Mouse (Mus musculus): ENCODE data around the gene Defb26.

Defb26 gene

DNA sequence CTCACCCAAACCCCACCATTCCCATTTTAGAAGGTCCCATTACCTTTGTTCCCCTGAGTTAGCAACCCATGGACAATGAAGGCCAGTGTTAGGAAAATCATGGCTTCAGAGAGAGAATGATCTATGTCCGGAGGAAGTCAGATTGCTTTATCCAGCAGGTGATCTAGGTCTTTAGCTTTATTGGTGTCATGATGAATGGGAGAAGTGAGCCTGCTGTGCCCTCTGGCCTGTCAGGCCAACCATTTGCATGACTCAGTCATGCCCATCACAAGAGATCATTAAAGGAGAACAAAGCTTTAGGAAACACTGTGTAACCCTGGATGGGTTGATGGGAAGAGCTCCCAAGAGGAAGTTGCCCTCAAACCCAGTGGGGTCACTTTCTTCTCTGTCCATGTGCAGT, at the start of gene Defb26:
Defb26 (minus strand) TSS at position 101 of the 400 bp plus-strand sequence.
- DNase-seq (ENCODE audit: low read depth): no peak

DNA sequence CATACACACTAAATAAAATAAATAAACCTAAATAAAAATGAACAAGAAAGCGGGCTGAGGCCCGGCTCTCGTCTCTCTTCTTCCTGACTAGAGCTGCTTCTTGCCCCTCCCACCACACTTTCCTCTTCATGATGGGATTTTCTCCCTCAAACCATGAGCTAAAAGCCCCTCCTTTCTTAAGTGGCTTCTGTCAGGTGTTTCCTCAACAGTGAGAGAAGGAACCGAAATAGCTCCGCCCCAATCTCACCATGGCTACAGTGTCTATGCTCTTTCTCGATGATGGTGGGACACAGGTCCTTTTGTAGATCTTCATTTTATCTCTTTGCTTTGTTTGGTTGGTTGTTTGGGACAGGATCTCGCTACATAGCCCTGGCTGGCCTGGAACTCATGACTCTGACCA, 45.2 kb upstream of the Defb26 start:
- no peak for DNase-seq (ENCODE audit: low read depth)

DNA sequence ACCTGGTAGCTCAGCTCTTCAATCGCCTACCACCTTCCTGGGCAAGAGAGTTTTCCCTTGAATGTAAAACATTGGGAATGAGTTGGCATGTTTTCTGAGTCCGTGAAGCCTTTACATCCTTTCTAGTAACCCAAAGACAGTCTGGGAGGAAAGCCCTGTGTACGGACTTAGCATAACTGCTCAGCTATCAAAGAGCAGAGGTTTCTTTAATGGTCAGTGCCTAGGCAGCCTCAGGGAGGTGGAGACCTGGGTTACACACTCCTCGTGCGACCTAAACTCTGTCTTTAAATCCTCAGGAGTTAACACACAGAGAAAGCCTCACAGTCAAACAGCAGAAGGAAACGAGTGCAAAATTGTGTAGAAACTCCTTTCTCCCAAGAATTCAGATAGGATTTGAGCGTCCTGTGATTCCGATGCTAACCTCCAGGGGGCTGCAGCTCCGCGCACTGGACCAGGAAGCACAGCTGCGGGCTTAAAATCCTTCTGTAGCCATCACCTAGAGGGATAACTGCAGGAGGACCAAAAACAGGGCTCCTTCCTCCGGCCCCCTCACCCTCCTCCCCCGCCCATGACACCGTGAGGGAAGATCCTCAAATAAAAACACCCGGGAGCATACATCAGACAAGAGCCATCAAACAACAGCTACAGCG, 42.4 kb upstream of the Defb26 start:
- no peak for DNase-seq (ENCODE audit: low read depth)

DNA sequence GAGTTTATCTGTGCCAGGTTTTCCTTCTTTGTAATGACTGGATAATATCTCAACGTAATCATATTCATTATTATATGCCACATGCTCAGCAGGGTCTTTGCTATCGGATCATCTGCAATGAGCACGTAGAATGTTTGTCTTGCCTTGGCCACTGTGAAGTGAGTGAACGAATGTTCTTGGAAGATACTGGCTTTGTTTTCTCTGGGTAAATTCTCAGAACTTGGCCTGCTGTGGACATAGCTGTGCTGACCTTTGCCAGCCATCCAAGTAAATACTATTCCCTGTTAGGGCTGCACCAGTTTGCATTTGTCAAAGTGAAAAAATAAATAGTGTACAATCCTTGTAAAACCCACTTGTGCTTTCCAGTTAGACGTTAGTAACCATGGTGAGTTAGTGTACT, 36.6 kb upstream of the Defb26 start:
- no peak for DNase-seq (ENCODE audit: low read depth)

GRCm38 (mm10) chr2:152544691-152545090, 33.2 kb upstream of the Defb26 start:
- DNase-seq (ENCODE audit: low read depth): no peak

DNA sequence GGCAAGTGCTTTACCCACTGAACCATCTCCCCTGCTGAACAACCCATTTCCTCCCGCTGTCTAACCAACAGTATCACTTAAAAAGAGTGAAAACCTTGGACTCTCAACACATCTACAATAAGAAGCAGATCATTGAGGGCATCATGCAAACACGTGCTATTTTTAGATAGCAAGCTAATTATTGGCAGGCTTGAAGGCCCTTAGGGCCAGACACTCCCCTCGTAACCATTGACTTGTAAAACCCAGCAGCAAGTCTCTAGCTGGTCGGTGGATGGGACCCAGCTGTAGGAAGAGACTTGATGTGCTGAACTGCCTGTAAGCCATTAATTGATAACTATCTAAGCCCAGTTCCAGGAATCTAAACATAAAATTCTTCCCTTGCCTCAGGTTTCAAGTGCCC, 32.0 kb upstream of the Defb26 start:
- DNase-seq (ENCODE audit: low read depth): no peak

DNA sequence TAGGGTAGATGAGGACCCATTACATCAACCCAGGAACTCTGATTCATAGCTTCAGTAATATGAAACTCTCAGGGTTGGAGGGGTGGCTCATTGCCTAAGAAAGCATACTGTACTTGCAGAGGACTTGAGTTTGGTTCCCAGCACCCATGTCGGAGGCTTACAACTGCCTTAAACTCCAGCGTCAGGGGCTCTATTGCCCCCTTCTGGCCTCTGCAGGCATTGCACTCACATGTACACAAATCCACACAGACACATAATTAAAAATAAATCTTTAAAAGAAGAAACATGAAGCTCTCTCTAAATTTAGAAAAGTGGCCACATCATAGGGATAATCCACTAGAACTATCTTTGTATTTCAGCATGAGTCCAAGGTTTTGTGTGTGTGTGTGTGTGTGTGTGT, 31.4 kb upstream of the Defb26 start:
- no peak for DNase-seq (ENCODE audit: low read depth)

GRCm38 (mm10) chr2:152541979-152542378, 30.5 kb upstream of the Defb26 start:
- no peak for DNase-seq (ENCODE audit: low read depth)

GRCm38 (mm10) chr2:152539944-152540710, 28.6 kb upstream of the Defb26 start, which contains the start of gene Defb29:
Gene Defb29 (minus strand): TSS chr2:152540098.
- no peak for DNase-seq (ENCODE audit: low read depth)

DNA sequence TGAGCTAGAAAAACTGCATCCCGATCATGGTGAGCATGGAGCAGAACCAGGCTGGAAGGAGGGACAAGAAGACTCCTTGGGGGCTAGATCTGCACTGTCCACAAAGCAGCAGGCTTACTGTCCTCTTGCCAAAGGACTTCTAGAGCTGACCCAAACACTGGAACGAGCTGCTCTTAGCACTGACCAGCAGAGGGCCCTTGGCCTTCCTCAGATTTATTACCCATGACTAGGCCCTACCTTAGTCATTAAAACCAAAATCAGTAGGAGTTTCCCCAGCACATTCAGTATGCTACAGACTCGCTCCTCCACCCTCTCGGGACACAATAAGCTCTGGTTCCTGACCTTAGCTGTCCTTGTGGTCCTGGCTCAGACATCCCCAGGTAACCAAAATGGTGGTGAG, 6.5 kb upstream of the Defb26 start, which contains the start of gene Defb28:
Defb28 (plus strand) TSS at position 275 of the 400 bp plus-strand sequence.
- no peak for DNase-seq (ENCODE audit: low read depth)

DNA sequence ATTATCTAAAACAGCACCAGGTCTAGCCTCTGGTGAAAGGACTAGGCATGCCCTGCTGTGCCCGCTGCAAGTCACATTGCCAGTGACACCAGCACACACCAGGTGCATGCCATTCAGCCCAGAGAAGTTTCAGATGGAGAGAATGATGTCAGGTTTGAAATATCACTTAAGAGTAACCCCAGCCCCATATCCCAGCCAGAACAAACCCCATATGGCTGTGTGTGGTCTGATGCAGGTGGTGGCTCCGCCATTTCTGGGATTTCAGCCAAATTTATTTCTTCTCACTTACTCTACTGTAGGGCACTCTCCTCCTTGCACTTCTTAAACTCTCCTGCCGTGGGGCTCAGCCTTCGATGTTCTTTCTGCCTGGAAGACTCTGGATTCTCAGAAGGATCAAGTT, 4.6 kb upstream of the Defb26 start:
- DNase-seq (ENCODE audit: low read depth): no peak

DNA sequence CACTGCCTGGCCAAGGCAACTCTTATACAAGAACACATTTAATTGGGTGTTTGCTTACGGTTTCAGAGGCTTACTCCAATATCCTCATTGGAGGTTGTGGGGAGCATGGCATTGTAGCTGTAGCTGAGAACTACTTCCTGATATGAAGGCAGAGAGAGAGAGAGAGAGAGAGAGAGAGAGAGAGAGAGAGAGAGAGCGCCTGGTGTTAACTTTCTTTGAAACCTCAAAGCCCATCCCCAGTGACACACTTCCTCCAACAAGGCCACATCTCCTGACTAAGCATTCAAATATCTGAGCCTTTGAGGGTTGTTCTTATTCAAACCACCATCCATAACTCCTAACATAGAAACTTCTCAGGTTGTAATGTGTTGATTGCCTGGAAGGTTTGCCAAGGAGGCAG, 7.5 kb downstream of the Defb26 start:
- no peak for DNase-seq (ENCODE audit: low read depth)

DNA sequence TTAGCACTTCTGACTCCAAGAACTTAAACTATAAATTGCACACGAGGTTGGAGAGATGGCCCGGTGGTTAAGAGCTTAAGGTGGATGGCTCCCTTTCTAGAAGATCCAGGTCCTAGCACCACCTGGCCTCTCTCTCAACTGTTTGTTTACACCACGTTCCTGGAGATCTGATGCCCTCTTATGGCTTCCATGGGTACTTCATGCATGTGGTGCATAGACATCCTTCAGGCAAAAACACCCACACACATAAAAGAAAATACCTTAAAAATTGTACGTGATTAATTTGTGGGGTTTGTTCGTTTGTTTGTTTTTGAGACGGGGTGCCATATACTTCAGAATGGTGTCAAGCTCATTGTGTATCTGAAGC, 10.6 kb downstream of the Defb26 start:
- no peak for DNase-seq (ENCODE audit: low read depth)

- DNase-seq (ENCODE audit: low read depth): no peak
Measured at GRCm38 (mm10) chr2:152500204-152500862, 11.2 kb downstream of the Defb26 start.

DNA sequence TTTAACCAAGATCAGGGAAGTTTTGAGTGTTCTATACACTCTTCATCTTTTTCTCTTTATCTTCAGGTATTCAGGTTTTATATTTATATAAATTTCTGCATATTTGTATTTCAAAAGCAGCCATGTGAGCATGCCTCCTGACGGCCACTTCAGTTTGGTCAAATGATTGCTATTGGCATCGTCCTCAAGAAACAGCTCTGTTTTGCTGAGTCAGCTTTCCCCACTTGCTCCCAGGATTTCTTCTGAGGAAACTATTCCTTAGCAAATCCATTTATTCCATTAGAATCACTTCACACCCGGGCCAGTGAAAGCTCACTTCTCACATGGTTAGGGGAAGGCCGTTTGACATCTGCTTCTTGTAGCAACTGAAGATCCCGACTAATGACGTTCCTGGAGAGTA, 13.5 kb downstream of the Defb26 start:
- no peak for DNase-seq (ENCODE audit: low read depth)

GRCm38 (mm10) chr2:152493151-152493550, 18.3 kb downstream of the Defb26 start:
- no peak for DNase-seq (ENCODE audit: low read depth)

- DNase-seq (ENCODE audit: low read depth): no peak
Measured at GRCm38 (mm10) chr2:152490038-152490437, 21.5 kb downstream of the Defb26 start, which contains the start of gene Defb22. Gene Defb22 (minus strand): TSS chr2:152490138.

DNA sequence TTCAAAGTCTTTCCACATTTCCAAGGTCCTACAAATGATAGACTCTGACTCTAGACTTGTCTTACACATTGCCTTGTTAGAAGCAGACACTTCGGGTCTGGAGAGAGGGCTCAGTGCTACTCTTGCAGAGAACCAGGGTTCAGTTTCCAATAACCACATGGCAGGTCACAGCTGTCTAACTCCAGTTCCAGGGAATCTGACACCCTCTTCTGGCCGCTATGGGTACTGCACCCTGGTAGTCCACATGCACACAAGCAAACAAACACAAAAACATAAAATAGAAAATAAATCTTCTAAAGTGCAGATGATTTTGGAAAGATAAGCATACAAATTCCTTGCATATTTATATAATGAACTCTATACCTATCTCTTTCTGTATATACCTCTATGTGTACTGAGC, 24.5 kb downstream of the Defb26 start:
- DNase-seq (ENCODE audit: low read depth): peak; percentile 20

- no peak for DNase-seq (ENCODE audit: low read depth)
Measured at GRCm38 (mm10) chr2:152481726-152482125, 29.8 kb downstream of the Defb26 start.

DNA sequence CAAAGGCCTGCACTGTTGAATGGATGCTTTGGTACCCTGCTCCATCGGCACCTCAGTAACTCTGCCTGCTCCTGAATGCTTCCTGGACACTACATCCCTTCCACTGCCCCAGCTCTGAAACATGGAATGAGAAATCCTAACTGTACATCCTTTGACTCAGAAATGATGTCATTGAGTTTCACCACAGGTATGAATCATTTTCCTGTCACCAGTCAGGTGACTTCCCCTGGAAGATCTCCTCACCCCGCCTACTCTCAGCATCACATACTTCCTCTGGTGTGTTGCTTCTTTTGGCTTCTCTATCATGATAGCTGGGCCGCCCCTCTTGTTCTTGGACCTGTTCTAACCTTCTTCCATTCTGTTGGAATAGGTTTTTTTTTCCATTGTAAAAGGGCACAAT, 30.6 kb downstream of the Defb26 start:
- DNase-seq (ENCODE audit: low read depth): no peak

GRCm38 (mm10) chr2:152476763-152477162, 34.7 kb downstream of the Defb26 start, which contains the start of gene Defb20:
Gene Defb20 (plus strand): TSS chr2:152477063.
- no peak for DNase-seq (ENCODE audit: low read depth)

DNA sequence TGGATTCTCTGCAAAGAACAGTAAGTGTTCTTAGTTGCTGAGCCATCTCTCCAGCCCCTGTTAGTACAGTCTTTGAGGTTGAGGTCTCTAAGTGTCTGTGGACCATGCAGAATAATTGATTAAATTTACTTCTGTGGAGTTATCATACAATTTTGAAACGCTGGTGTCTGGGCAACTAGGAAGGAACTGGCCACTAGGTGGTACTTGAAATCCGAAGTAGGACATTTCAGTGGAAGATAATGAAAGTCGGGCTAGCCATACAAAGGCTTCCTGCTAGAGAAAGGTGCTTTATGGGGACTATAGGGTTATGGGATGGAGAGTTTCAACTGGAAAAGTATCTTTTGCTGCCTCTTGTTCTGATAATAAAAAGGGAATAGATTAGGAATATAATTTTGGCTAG, 39.1 kb downstream of the Defb26 start:
- no peak for DNase-seq (ENCODE audit: low read depth)

DNA sequence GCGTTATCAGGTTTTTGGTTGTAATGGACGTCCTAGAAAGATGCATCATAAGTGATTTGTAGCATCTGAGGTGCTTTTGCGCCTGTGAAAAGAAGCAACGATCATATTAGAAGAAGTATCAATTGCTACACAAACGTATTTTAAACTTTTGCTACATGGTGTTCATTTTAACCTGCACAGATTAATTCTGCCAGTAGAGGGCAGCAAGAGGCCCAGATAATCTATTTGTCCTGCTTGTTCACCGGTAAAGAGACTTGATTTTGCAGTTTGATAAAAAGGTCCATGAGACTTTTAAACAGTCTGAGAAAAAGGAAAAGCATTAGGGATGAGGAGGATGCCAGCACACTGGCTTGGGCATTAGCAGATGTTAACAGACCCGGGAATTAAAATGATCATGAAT, 40.5 kb downstream of the Defb26 start:
- DNase-seq (ENCODE audit: low read depth): peak; percentile 21

Data from c-Kit-positive CD71-positive TER-119-negative erythroid progenitor cells, embryonic 14.5 days (primary cell).